Mouse (Mus musculus) embryonic facial prominence, embryonic 14.5 days (tissue): ENCODE results near the gene Sall4. TPM values are rescaled to one million over a fixed set of nuclear protein-coding genes. Genes with fewer than 3 reads are reported as not detected.
A peak's percentile ranks its signal among the peaks of the same experiment; 100 is the strongest.

ENCODE experiments used
- ATAC-seq: fragments of 200-750 bp; cut with Nextera tagmentation; 2 replicates; pipeline ENCODE4 v1.8.0; 2017; ENCODE audit warnings: low read depth, moderate number of reproducible peaks, moderate TSS enrichment
- DNase-seq: peaks from one replicate; pipeline ENCODE4 v3.0.0-alpha.2; 2015; ENCODE audit warnings: low spot score
- H3K27ac ChIP-seq: fragments of 300-500 bp; sonication (generic); replicated peaks from 2 replicates; pipeline ENCODE4 v1.5.1; 2014; ENCODE audit warnings: low read depth, mild to moderate bottlenecking, low read length, moderate library complexity
- H3K27me3 ChIP-seq: fragments of 300-500 bp; sonication (generic); replicated peaks from 2 replicates; pipeline ENCODE4 v1.6.1; 2014; ENCODE audit warnings: low read length; ENCODE audit not compliant: control insufficient read depth, insufficient read depth
- H3K36me3 ChIP-seq: fragments of 300-500 bp; sonication (generic); 2 replicates; pipeline ENCODE4 v1.6.1; 2014; ENCODE audit warnings: low read length, mixed read lengths; ENCODE audit not compliant: control insufficient read depth, insufficient read depth
- H3K4me1 ChIP-seq: fragments of 300-500 bp; sonication (generic); 2 replicates; pipeline ENCODE4 v1.6.1; 2014; ENCODE audit warnings: antibody characterized with exemption, low read length; ENCODE audit not compliant: control insufficient read depth, insufficient read depth
- H3K4me2 ChIP-seq: fragments of 300-500 bp; sonication (generic); 2 replicates; pipeline ENCODE4 v1.6.1; 2014; ENCODE audit warnings: low read depth, mild to moderate bottlenecking, low read length, moderate library complexity, mixed read lengths
- H3K4me3 ChIP-seq: fragments of 300-500 bp; sonication (generic); 2 replicates; pipeline ENCODE4 v1.5.1; 2014; ENCODE audit warnings: low read depth, mild to moderate bottlenecking, low read length
- H3K9ac ChIP-seq: fragments of 300-500 bp; sonication (generic); 2 replicates; pipeline ENCODE4 v1.6.1; 2014; ENCODE audit warnings: low read depth, mild to moderate bottlenecking, low read length, moderate library complexity, mixed read lengths
- H3K9me3 ChIP-seq: fragments of 300-500 bp; sonication (generic); 2 replicates; pipeline ENCODE4 v1.6.1; 2016; ENCODE audit warnings: low read length; ENCODE audit not compliant: control insufficient read depth
- WGBS: fragments of 180-500 bp; shearing (Covaris S2); extraction: QIAGEN DNeasy Blood & Tissue Kit; methylation state at CpG from one replicate; pipeline ENCODE4 v1.1.7; 2014; 5-methylcytosine and 5-hydroxymethylcytosine counted together
- polyA plus RNA-seq: library from polyadenylated mRNA; unstranded; fragments of >200 nt; fragmentation: Nextera tagmentation; extraction: Ambion mirVana; gene quantifications from 2 replicates; pipeline ENCODE4 v1.2.1, GENCODE M21; 2014

Gene Sall4
- 0.35 and 0.42 TPM in 2 replicates for polyA plus RNA-seq

- ATAC-seq (no peak), DNase-seq (no peak)
- peak within 1 kb of the TSS; percentile 56 for H3K4me3 ChIP-seq
- H3K9me3 ChIP-seq: no peaks in the 10 kb centered on the region
- H3K4me1 ChIP-seq: peaks cover 14% of the 10 kb centered on the region
- no peak within 1 kb of the TSS for H3K27ac ChIP-seq
- no peaks in the 10 kb centered on the region for H3K36me3 ChIP-seq
- H3K4me2 ChIP-seq: peak within 1 kb of the TSS; percentile 97
- peaks cover 68% of the 10 kb centered on the region for H3K27me3 ChIP-seq
- peak within 1 kb of the TSS; percentile 63; the same call in 1 of the 2 replicates for H3K9ac ChIP-seq
- WGBS: 7% methylated on average over 10 of the region's 10 CpGs
These were observed at the start of gene Sall4 for GRCm38 (mm10) chr2:168767582-168767981. TSS of gene Sall4 (minus strand) at chr2:168767943.

DNA sequence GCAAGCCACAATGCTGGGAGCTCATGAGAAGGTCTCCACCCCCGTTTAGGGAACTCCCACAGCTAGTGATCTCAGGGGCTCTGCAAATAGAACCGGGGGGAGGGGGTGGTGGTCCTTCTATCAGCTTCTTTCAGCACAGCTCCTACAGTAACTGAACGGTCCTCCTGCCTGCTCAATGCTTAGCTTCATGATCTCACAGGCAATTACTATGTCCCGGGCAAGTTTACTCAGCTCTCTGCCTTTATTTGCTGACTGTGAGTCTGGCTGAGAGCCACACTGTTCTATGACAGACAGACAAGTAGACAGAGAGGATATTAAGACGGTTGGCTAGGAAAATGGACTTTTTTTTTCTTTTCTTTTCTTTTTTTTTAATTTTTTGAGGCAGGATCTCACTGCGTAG lies 45.5 kb upstream of the Sall4 start:
- H3K27ac ChIP-seq: no peak overlapping the region
- H3K27me3 ChIP-seq: 0 out of 2 replicates have a peak, but pooled peaks cover 4% of the 10 kb centered on the region
- no peak overlapping the region for H3K9ac ChIP-seq
- H3K4me3 ChIP-seq: no peak overlapping the region
- DNase-seq (peak; percentile 4), ATAC-seq (no peak)
- H3K4me1 ChIP-seq: no peaks in the 10 kb centered on the region
- 49% methylated on average over 6 of the region's 6 CpGs for WGBS
- no peak overlapping the region for H3K4me2 ChIP-seq
- H3K9me3 ChIP-seq: no peaks in the 10 kb centered on the region
- no peaks in the 10 kb centered on the region for H3K36me3 ChIP-seq

- no peaks in the 10 kb centered on the region for H3K4me1 ChIP-seq
- WGBS: 12% methylated on average over 14 of the region's 14 CpGs
- H3K9ac ChIP-seq: no peak overlapping the region
- 0 out of 2 replicates have a peak, but pooled peaks cover 4% of the 10 kb centered on the region for H3K27me3 ChIP-seq
- no peak overlapping the region for H3K27ac ChIP-seq
- DNase-seq: no peak
- no peak overlapping the region for H3K4me3 ChIP-seq
- ATAC-seq: no peak
- no peaks in the 10 kb centered on the region for H3K36me3 ChIP-seq
- H3K4me2 ChIP-seq: peak overlapping the region; percentile 16; the same call in 1 of the 2 replicates
- H3K9me3 ChIP-seq: no peaks in the 10 kb centered on the region
These were observed 42.2 kb upstream of the Sall4 start for GRCm38 (mm10) chr2:168809895-168810294.

- WGBS: 32% methylated on average over 4 of the region's 4 CpGs
- no peak overlapping the region for H3K9ac ChIP-seq
- DNase-seq: no peak
- H3K36me3 ChIP-seq: no peaks in the 10 kb centered on the region
- no peaks in the 10 kb centered on the region for H3K4me1 ChIP-seq
- H3K4me2 ChIP-seq: no peak overlapping the region
- H3K27me3 ChIP-seq: 0 out of 2 replicates have a peak, but pooled peaks cover 4% of the 10 kb centered on the region
- no peak overlapping the region for H3K4me3 ChIP-seq
- ATAC-seq: no peak
- H3K9me3 ChIP-seq: no peaks in the 10 kb centered on the region
- H3K27ac ChIP-seq: no peak overlapping the region
These were observed 39.9 kb upstream of the Sall4 start for GRCm38 (mm10) chr2:168807681-168808080.

- ATAC-seq (no peak), DNase-seq (no peak)
- Histone ChIP-seq H3K9me3 (no peaks in the 10 kb centered on the region), H3K27me3 (no peaks in the 10 kb centered on the region), H3K27ac (no peak overlapping the region), H3K36me3 (no peaks in the 10 kb centered on the region), H3K9ac (no peak overlapping the region), H3K4me1 (no peaks in the 10 kb centered on the region), H3K4me2 (no peak overlapping the region), H3K4me3 (no peak overlapping the region)
- 75% methylated on average over 4 of the region's 4 CpGs for WGBS
These were observed 36.1 kb upstream of the Sall4 start for GRCm38 (mm10) chr2:168803849-168804248.

DNA sequence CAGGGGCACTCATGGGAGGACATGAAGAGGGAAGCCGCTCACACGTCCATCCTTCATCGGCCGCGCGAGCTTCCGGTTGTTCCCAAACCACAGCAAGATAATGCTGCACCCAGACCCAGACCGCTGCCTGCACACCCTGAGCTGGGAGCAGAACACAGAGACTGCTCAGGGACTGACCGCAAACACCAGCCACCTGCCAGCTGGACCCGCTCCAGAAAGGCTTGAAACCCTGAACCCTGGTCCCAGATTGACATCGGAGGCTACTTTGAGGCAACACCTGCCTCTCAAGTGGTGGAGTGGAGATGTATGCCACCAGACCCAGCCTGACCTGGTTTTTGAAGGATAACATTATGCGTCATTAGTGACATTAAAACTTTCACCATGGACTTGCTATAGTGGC lies 31.6 kb upstream of the Sall4 start:
- no peaks in the 10 kb centered on the region for H3K36me3 ChIP-seq

DNA sequence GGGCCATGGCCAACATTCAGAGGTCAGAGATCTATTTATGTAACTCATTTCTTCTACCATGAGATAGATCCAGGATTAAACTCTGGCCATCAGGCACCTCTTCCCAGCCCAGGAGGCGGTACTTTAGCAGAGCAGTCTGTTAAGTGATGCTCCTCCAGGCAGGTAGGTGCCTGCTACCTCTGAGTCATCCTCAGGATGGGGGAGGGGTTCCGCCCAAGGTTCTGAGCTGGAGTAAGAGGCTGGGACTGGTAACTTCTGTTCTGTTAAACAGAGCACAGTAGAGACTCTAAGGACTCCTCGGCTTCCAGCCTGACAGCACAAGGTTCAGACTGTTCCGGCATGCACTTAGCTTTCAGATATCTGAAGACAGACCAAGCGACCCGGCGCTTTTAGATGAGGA lies 31.2 kb upstream of the Sall4 start:
- no peak for DNase-seq
- Histone ChIP-seq H3K4me2 (no peak overlapping the region), H3K36me3 (no peaks in the 10 kb centered on the region), H3K27ac (no peak overlapping the region), H3K27me3 (no peaks in the 10 kb centered on the region), H3K4me3 (no peak overlapping the region), H3K4me1 (no peaks in the 10 kb centered on the region), H3K9me3 (no peaks in the 10 kb centered on the region), H3K9ac (no peak overlapping the region)
- no peak for ATAC-seq
- 78% methylated on average over 7 of the region's 7 CpGs for WGBS

More for the DNA sequence above, 31.6 kb upstream of the Sall4 start:
- Histone ChIP-seq H3K4me2 (no peak overlapping the region), H3K27ac (no peak overlapping the region), H3K4me3 (no peak overlapping the region), H3K27me3 (no peaks in the 10 kb centered on the region), H3K9me3 (no peaks in the 10 kb centered on the region), H3K4me1 (no peaks in the 10 kb centered on the region), H3K9ac (no peak overlapping the region)
- no peak for ATAC-seq
- DNase-seq: no peak
- WGBS: 84% methylated on average over 12 of the region's 12 CpGs

DNA sequence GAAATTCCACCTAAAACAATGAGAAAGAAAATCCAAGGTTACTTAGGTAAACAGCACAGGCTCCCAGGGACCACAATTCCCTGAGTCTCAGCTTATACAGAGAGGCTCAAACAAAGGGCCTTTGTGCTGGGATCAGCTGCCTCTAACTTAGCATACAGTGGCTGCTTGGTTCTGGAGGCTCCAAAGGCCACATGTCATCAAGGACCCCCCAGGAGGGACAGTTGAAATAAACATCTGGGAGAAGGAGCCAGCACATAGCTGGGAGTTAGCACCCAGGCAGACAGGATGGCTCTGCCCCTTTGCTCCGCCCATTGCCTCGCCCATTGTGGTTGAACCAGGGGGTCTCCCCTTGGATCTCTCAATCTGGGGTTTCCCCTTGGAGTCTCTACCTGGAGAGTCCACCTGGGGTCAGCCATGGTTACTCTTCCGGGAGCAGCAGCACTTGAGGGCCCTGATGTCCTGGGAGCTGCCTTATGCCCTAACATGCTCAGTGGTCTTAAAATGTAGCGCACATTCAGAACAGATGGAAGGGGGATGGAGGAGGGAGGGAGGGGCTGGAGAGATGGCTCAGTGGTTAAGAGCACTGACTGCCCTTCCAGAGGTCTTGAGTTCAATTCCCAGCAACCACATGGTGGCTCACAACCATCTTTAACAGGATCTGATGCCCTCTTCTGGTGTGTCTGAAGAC lies 23.5 kb upstream of the Sall4 start:
- ATAC-seq (peak; percentile 50), DNase-seq (peak; percentile 57)

GRCm38 (mm10) chr2:168786174-168786573 lies 18.4 kb upstream of the Sall4 start:
- no peak overlapping the region for H3K4me2 ChIP-seq
- no peaks in the 10 kb centered on the region for H3K36me3 ChIP-seq
- H3K9ac ChIP-seq: no peak overlapping the region
- H3K4me3 ChIP-seq: no peak overlapping the region
- 86% methylated on average over 9 of the region's 9 CpGs for WGBS
- H3K27me3 ChIP-seq: no peaks in the 10 kb centered on the region
- H3K4me1 ChIP-seq: no peaks in the 10 kb centered on the region
- no peak overlapping the region for H3K27ac ChIP-seq
- DNase-seq (no peak), ATAC-seq (no peak)
- H3K9me3 ChIP-seq: no peaks in the 10 kb centered on the region

More for the DNA sequence above, 23.5 kb upstream of the Sall4 start:
- no peaks in the 10 kb centered on the region for H3K4me1 ChIP-seq
- no peaks in the 10 kb centered on the region for H3K27me3 ChIP-seq
- H3K9me3 ChIP-seq: no peaks in the 10 kb centered on the region
- no peaks in the 10 kb centered on the region for H3K36me3 ChIP-seq
- H3K4me3 ChIP-seq: no peak overlapping the region
- H3K9ac ChIP-seq: no peak overlapping the region
- WGBS: 58% methylated on average over 4 of the region's 4 CpGs
- H3K27ac ChIP-seq: no peak overlapping the region
- H3K4me2 ChIP-seq: no peak overlapping the region
